In the genomic region with DNA sequence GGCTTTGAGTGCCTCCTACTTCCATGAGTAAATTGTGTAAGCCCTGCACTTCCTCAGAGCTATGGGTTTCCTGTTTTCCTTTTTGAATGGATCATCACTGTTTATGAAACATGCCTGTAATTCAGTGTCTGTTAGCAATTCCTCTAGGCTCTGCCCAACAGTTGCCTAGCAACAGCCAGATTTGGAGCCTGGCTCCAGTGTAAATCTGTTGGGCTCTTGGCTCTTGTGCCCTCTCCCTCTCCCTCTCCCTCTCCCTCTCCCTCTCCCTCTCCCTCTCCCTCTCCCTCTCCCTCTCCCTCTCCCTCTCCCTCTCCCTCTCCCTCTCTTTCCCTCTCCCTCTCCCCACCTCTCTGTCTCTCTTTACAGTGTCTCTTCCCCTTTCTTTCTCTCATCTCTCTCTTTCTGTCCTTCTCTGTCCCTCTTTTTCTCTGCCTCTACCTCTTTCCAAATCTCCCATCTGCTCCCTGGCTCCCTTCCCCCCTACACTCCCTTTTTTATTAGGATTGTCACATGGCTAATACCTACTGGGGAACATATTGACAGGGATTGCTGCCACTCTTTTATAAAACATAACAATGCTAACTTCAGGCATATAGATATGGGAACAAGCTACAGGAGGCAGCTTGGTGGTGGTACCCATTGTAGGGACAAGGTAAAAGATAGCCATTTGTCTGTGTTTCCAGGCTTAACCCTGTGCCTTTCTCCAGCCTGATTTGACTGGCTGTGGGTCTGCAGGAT, we compare ENCODE assay signal across 10 mouse cellular contexts. TPM values are rescaled to one million over a fixed set of nuclear protein-coding genes. Genes with fewer than 3 reads are reported as not detected.
DNase-seq lines count a peak whose midpoint lies in the region; ATAC-seq and TF ChIP-seq lines count a peak whose summit lies in the region.
"Had no signal": no experiment of that assay in that cellular context is flagged by ENCODE, and none has a peak within 500 bp of the region (broad histone marks: within the 10 kb centered on the region; RNA-seq: fewer than 3 reads in every experiment).

No protein-coding gene starts in this region.

- 0 out of 2 replicates have a peak, but pooled peaks cover 2% of the 10 kb centered on the region for H3K4me1 ChIP-seq in forebrain, embryonic 14.5 days (ENCODE audit: control insufficient read depth, insufficient read depth, low read length)

- no peak overlapping the region for H3K4me2 ChIP-seq in forebrain, embryonic 14.5 days (ENCODE audit: low read length)
- H3K4me2 ChIP-seq in myocyte (ENCODE audit: low read depth), result peak overlapping the region; percentile 5

- no peaks in the 10 kb centered on the region for H3K36me3 ChIP-seq in forebrain, embryonic 14.5 days (ENCODE audit: control insufficient read depth, insufficient read depth, low read length)
- no peaks in the 10 kb centered on the region for H3K36me3 ChIP-seq in myocyte (ENCODE audit: control insufficient read depth, insufficient read depth)

- H3K27ac ChIP-seq in forebrain, embryonic 14.5 days (ENCODE audit: low read depth, low read length), result 0 out of 2 replicates have a peak overlapping the region, but pooled peaks have one; percentile 1

- no peaks in the 10 kb centered on the region for H3K79me2 ChIP-seq in myocyte (ENCODE audit: control insufficient read depth, insufficient read depth)

- H3K27me3 ChIP-seq in forebrain, embryonic 14.5 days (replicated peaks; ENCODE audit: control insufficient read depth, insufficient read depth, low read length), result no peaks in the 10 kb centered on the region
- no peaks in the 10 kb centered on the region for H3K27me3 ChIP-seq in myocyte (ENCODE audit: control insufficient read depth, insufficient read depth, insufficient read length)

- no peak overlapping the region for H3K9ac ChIP-seq in forebrain, embryonic 14.5 days (ENCODE audit: low read length)

- no peak overlapping the region for H3K4me3 ChIP-seq in forebrain, embryonic 14.5 days (ENCODE audit: low read depth, low read length)
- H3K4me3 ChIP-seq in myocyte, result no peak overlapping the region

- no peak for TF ChIP-seq POLR2A in myocyte (IDR thresholded peaks at IDR 0.05; ENCODE audit: insufficient read length, low read depth)

- no peaks in the 10 kb centered on the region for H3K9me3 ChIP-seq in forebrain, embryonic 14.5 days (replicated peaks; ENCODE audit: control insufficient read depth, low read length)

- DNase-seq in adrenal gland, postnatal 10 days, result peak; percentile 33
- DNase-seq in adrenal gland, adult 18-20 months (ENCODE audit: low spot score in 2 of 2), result no peak
- peak; percentile 20 for DNase-seq in R1 (ENCODE audit: low read depth, low spot score)
- DNase-seq in forebrain, embryonic 14.5 days (ENCODE audit: low spot score), result peak; percentile 86
- DNase-seq in layer of hippocampus, postnatal 36 days, result peak; percentile 47 to 48
- no peak for DNase-seq in kidney, adult 9 months
- no peak for DNase-seq in thymus, adult 18-20 months

- no peak overlapping the region for H3ac ChIP-seq in myocyte (ENCODE audit: control insufficient read depth, insufficient read length)

- peak; percentile 93; the same call in 1 of the 2 replicates for ATAC-seq in forebrain, embryonic 14.5 days

TF ChIP-seq in myocyte, 11 proteins besides CTCF, POLR2A, EP300 and RAD21:
- TF ChIP-seq CEBPB (IDR thresholded peaks at IDR 0.05; ENCODE audit: insufficient read depth, poor library complexity, severe bottlenecking) (0 out of 2 replicates have a peak, but pooled peaks have one; percentile 32), TCF12 (IDR thresholded peaks at IDR 0.05; ENCODE audit: insufficient read depth, poor library complexity, severe bottlenecking) (no peak)
TF ChIP-seq in myocyte: peak in this region for 1.

RNA-seq across cellular contexts. Expression of a gene that starts 7.5 kb away (rescaled TPM):
- total RNA-seq in adrenal gland, postnatal 10 days (2021), result under 1 TPM; 0.24 to 0.27 TPM
- under 1 TPM in 1 of 2 experiments, not detected in 1; 0.30 TPM for total RNA-seq in adrenal gland, adult 18-20 months (2021)
- 7.1 and 7.5 TPM in 2 replicates for polyA plus RNA-seq in forebrain, embryonic 14.5 days (2014; fragmentation: Nextera tagmentation; extraction: Ambion mirVana)
- total RNA-seq in layer of hippocampus, postnatal 36 days (2021), result under 1 TPM; 0.66 to 0.72 TPM
- 1.6 TPM for polyA plus RNA-seq in myocyte (2012; fragmentation: generic; extraction: Trizol)
- total RNA-seq: common myeloid progenitor, adult 5-6 weeks had no signal

RNA-seq across cellular contexts. Expression of a gene that starts 58.6 kb away (rescaled TPM):
- total RNA-seq in adrenal gland, postnatal 10 days (2021), result not detected
- total RNA-seq in adrenal gland, adult 18-20 months (2021), result under 1 TPM in 1 of 2 experiments, not detected in 1; 0.10 TPM
- 0.25 and 0.61 TPM in 2 replicates for polyA plus RNA-seq in forebrain, embryonic 14.5 days (2014; fragmentation: Nextera tagmentation; extraction: Ambion mirVana)
- not detected for total RNA-seq in layer of hippocampus, postnatal 36 days (2021)
- 0.79 TPM for polyA plus RNA-seq in myocyte (2012; fragmentation: generic; extraction: Trizol)
- total RNA-seq: common myeloid progenitor, adult 5-6 weeks; left cerebral cortex, adult 8-10 months had no signal

Comparison
In these comparisons a context has a peak if more than half of its experiments do, and no peak if none do; other contexts are left out.
1. DNase-seq: peak in adrenal gland, postnatal 10 days (single experiment), R1 (single experiment), forebrain, embryonic 14.5 days (single experiment) and layer of hippocampus, postnatal 36 days (2 of 2); none in adrenal gland, adult 18-20 months (0 of 2), kidney, adult 9 months (single experiment) and thymus, adult 18-20 months (0 of 2).